Mouse (Mus musculus) testis, adult 2 months (tissue): Measurements from ENCODE around the gene Cenpn. TPM values are rescaled to one million over a fixed set of nuclear protein-coding genes. Genes with fewer than 3 reads are reported as not detected.

Experiments
- H3K27ac ChIP-seq: fragments of 200-500 bp; 2 replicates; pipeline ENCODE4 v1.5.1; 2012; ENCODE audit warnings: low read depth, low read length; ENCODE audit not compliant: control insufficient read depth, insufficient read depth
- H3K27me3 ChIP-seq: fragments of 200-500 bp; 2 replicates; pipeline ENCODE4 v1.6.1; 2012; ENCODE audit warnings: mild to moderate bottlenecking, low read length, moderate library complexity; ENCODE audit not compliant: control insufficient read depth, insufficient read depth
- H3K36me3 ChIP-seq: fragments of 200-500 bp; 2 replicates; pipeline ENCODE4 v1.6.1; 2012; ENCODE audit warnings: mild to moderate bottlenecking, low read length; ENCODE audit not compliant: control insufficient read depth, insufficient read depth
- H3K4me1 ChIP-seq: fragments of 200-500 bp; 2 replicates; pipeline ENCODE4 v1.6.1; 2012; ENCODE audit warnings: low read length; ENCODE audit not compliant: control insufficient read depth, insufficient read depth
- H3K4me3 ChIP-seq: fragments of 200-500 bp; 2 replicates; pipeline ENCODE4 v1.5.1; 2012; ENCODE audit warnings: low read depth, mild to moderate bottlenecking, low read length, moderate library complexity, mixed read lengths; ENCODE audit not compliant: control insufficient read depth
- CTCF ChIP-seq: fragments of 200-500 bp; IDR thresholded peaks from 2 replicates; pipeline ENCODE4 v1.5.1; 2012; ENCODE audit warnings: low read depth, mild to moderate bottlenecking, inconsistent platforms, low read length, moderate library complexity; ENCODE audit not compliant: control insufficient read depth, insufficient read depth, insufficient replicate concordance
- POLR2A ChIP-seq: fragments of 200-500 bp; IDR thresholded peaks from 2 replicates; pipeline ENCODE4 v1.6.1; 2012; ENCODE audit warnings: low read depth, mild to moderate bottlenecking, inconsistent platforms, low read length, moderate library complexity; ENCODE audit not compliant: control insufficient read depth
- polyA plus RNA-seq: library from polyadenylated mRNA; depleted of rRNA; stranded (reverse); fragments of >200 nt; gene quantifications from 2 replicates; pipeline ENCODE4 v1.2.3, GENCODE M21; 2012

Cenpn gene
- polyA plus RNA-seq, 1 experiment, result 141 TPM

- Histone ChIP-seq H3K4me3 (peak overlapping the region; percentile 35; the same call in 1 of the 2 replicates), H3K27ac (no peak overlapping the region)
These were observed 20.9 kb downstream of the Cenpn start for GRCm38 (mm10) chr8:116942284-116943058.

GRCm38 (mm10) chr8:116943161-116943554 lies 21.6 kb downstream of the Cenpn start, which contains the start of gene Atmin:
Gene Atmin (plus strand): TSS chr8:116943393.
- no peaks in the 10 kb centered on the region for H3K27me3 ChIP-seq
- H3K27ac ChIP-seq, result peak within 1 kb of the TSS; percentile 54
- TF ChIP-seq POLR2A (peak; percentile 62; the same call in 1 of the 2 replicates), CTCF (peak; percentile 46; the same call in 1 of the 2 replicates)
- H3K4me3 ChIP-seq, result peak within 1 kb of the TSS; percentile 94
- peaks cover 16% of the 10 kb centered on the region for H3K4me1 ChIP-seq
- no peaks in the 10 kb centered on the region for H3K36me3 ChIP-seq

More at GRCm38 (mm10) chr8:116942284-116943058, 20.9 kb downstream of the Cenpn start:
- TF ChIP-seq POLR2A, result no peak
- no peak for TF ChIP-seq CTCF
- H3K27me3 ChIP-seq, result no peaks in the 10 kb centered on the region
- H3K4me1 ChIP-seq, result peaks cover 16% of the 10 kb centered on the region
- no peaks in the 10 kb centered on the region for H3K36me3 ChIP-seq

- Histone ChIP-seq H3K4me3 (peak overlapping the region; percentile 94), H3K27ac (peak overlapping the region; percentile 54), H3K36me3 (no peaks in the 10 kb centered on the region), H3K4me1 (peaks cover 16% of the 10 kb centered on the region), H3K27me3 (no peaks in the 10 kb centered on the region)
- TF ChIP-seq CTCF, result no peak
- TF ChIP-seq POLR2A, result no peak
These were observed 22.2 kb downstream of the Cenpn start for GRCm38 (mm10) chr8:116943555-116944384.

DNA sequence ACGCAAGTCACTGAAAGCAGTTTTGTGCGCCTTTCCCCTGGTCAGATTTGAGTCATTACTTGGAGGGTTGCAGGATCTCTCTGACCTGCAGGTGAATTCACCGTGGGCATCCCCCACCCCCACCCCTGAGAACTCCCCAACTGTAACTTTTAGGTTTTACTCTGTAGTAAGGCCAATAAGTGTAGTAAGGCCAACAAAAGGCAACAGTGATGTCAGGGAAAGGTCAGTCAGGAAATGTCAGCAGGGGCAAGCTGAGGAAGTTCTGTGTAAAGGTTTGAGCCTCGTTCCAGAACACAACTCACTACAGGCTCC lies 22.8 kb downstream of the Cenpn start:
- H3K27ac ChIP-seq, result no peak overlapping the region
- H3K4me3 ChIP-seq, result peak overlapping the region; percentile 94; the same call in 1 of the 2 replicates
- no peak for TF ChIP-seq CTCF
- no peak for TF ChIP-seq POLR2A
- H3K36me3 ChIP-seq, result no peaks in the 10 kb centered on the region
- no peaks in the 10 kb centered on the region for H3K27me3 ChIP-seq
- peaks cover 16% of the 10 kb centered on the region for H3K4me1 ChIP-seq

- Histone ChIP-seq H3K4me3 (no peak overlapping the region), H3K27ac (no peak overlapping the region)
These were observed 23.8 kb downstream of the Cenpn start for GRCm38 (mm10) chr8:116945169-116945910.

GRCm38 (mm10) chr8:116946268-116946838 lies 24.8 kb downstream of the Cenpn start:
- TF ChIP-seq POLR2A, result no peak
- Histone ChIP-seq H3K4me3 (no peak overlapping the region), H3K4me1 (peaks cover 16% of the 10 kb centered on the region), H3K27ac (no peak overlapping the region), H3K27me3 (no peaks in the 10 kb centered on the region), H3K36me3 (no peaks in the 10 kb centered on the region)

More at GRCm38 (mm10) chr8:116945169-116945910, 23.8 kb downstream of the Cenpn start:
- Histone ChIP-seq H3K4me1 (peaks cover 16% of the 10 kb centered on the region), H3K27me3 (no peaks in the 10 kb centered on the region), H3K36me3 (no peaks in the 10 kb centered on the region)
- TF ChIP-seq POLR2A (no peak), CTCF (no peak)
